In the genomic region with DNA sequence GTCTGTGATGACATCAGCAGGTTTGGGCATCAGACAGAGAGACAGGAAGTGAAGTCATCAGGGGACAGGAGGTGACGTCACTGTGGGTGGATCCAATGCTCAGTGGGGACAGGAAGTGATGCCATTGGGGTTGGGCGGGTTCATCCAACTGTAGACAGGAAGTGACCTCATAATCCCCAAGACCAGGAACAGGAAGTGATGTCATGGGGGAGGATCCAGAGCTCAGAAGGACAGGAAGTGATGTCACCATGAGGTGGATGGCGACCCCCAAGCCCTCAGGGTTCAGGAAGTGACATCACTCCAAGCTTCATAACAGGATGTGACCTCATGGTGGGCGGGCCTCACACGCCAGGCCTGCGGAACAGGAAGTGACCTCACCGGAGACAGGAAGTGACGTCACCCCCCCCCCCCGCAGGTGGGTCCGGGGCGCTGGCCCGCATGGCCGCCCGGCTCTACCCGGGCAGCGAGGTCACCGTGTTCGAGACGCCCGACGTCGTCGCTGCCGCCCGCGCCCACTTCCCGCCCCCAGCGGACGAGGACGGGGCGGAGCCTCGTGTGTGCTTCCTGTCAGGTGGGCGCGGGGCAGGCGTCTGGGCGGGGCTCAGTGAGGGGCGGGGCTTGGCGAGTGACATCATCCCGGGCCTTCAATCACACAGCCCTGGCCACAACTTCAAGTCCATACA, we compare ENCODE assay signal across 8 mouse cellular contexts. TPM values are rescaled to one million over a fixed set of nuclear protein-coding genes. Genes with fewer than 3 reads are reported as not detected.
DNase-seq lines count a peak whose midpoint lies in the region; ATAC-seq lines count a peak whose summit lies in the region.

No protein-coding gene starts in this region.

- no peak overlapping the region for H3K27ac ChIP-seq in forebrain, embryonic 13.5 days
- H3K27ac ChIP-seq in forebrain, embryonic 10.5 days: no peak overlapping the region
- no peak overlapping the region for H3K27ac ChIP-seq in liver, embryonic 12.5 days

- WGBS in forebrain, embryonic 13.5 days: 94% methylated on average over 37 of the region's 39 CpGs
- 96% methylated on average over 39 of the region's 39 CpGs for WGBS in forebrain, embryonic 10.5 days
- 89% methylated on average over 39 of the region's 39 CpGs for WGBS in liver, embryonic 12.5 days (ENCODE audit: insufficient replicate concordance)

- peak; percentile 58 for ATAC-seq in forebrain, embryonic 13.5 days
- no peak for ATAC-seq in liver, embryonic 12.5 days

- H3K27me3 ChIP-seq in forebrain, embryonic 13.5 days: no peaks in the 10 kb centered on the region
- H3K27me3 ChIP-seq in forebrain, embryonic 10.5 days (ENCODE audit: poor library complexity, severe bottlenecking): no peaks in the 10 kb centered on the region
- no peaks in the 10 kb centered on the region for H3K27me3 ChIP-seq in liver, embryonic 12.5 days (replicated peaks)

- H3K36me3 ChIP-seq in forebrain, embryonic 13.5 days (ENCODE audit: poor library complexity, severe bottlenecking): peaks cover 40% of the 10 kb centered on the region
- H3K36me3 ChIP-seq in forebrain, embryonic 10.5 days (replicated peaks): peaks cover 47% of the 10 kb centered on the region
- peaks cover 53% of the 10 kb centered on the region for H3K36me3 ChIP-seq in liver, embryonic 12.5 days

- no peak overlapping the region for H3K4me2 ChIP-seq in forebrain, embryonic 13.5 days
- no peak overlapping the region for H3K4me2 ChIP-seq in liver, embryonic 12.5 days

- H3K4me3 ChIP-seq in forebrain, embryonic 13.5 days: no peak overlapping the region
- H3K4me3 ChIP-seq in forebrain, embryonic 10.5 days: no peak overlapping the region
- 0 out of 2 replicates have a peak overlapping the region, but pooled peaks have one; percentile 2 for H3K4me3 ChIP-seq in liver, embryonic 12.5 days

- no peaks in the 10 kb centered on the region for H3K4me1 ChIP-seq in forebrain, embryonic 13.5 days
- H3K4me1 ChIP-seq in forebrain, embryonic 10.5 days: no peaks in the 10 kb centered on the region
- no peaks in the 10 kb centered on the region for H3K4me1 ChIP-seq in liver, embryonic 12.5 days

- no peak for DNase-seq in forebrain, embryonic 10.5 days (ENCODE audit: extremely low spot score, low spot score)
- peak; percentile 58 for DNase-seq in testis, postnatal 10 days (ENCODE audit: low spot score)
- DNase-seq in testis, postnatal 14 days (ENCODE audit: low spot score): no peak
- no peak for DNase-seq in urinary bladder, adult 18-20 months (ENCODE audit: low spot score in 2 of 2)
- DNase-seq in cerebellum, adult 9-10 months: no peak
- no peak for DNase-seq in left cerebral cortex, adult 9 months (ENCODE audit: low spot score in 2 of 2)

- H3K9ac ChIP-seq in forebrain, embryonic 13.5 days: no peak overlapping the region
- H3K9ac ChIP-seq in liver, embryonic 12.5 days: no peak overlapping the region

- H3K9me3 ChIP-seq in forebrain, embryonic 13.5 days (replicated peaks): peaks cover 52% of the 10 kb centered on the region
- H3K9me3 ChIP-seq in forebrain, embryonic 10.5 days: peaks cover 55% of the 10 kb centered on the region
- H3K9me3 ChIP-seq in liver, embryonic 12.5 days (replicated peaks): peaks cover 55% of the 10 kb centered on the region

RNA-seq across cellular contexts. Expression of gene Asmt, which starts 3.6 kb away (rescaled TPM):
- polyA plus RNA-seq in forebrain, embryonic 13.5 days (2015; fragmentation: Nextera tagmentation; extraction: Ambion mirVana): not detected in 2 replicates
- not detected in 2 replicates for polyA plus RNA-seq in forebrain, embryonic 10.5 days (2016; fragmentation: Nextera tagmentation; extraction: Ambion mirVana)
- polyA plus RNA-seq in liver, embryonic 12.5 days (2016; fragmentation: Nextera tagmentation; extraction: Ambion mirVana): not detected in 2 replicates
